Mouse (Mus musculus) splenic B cell, adult 2 months (primary cell): Measurements from ENCODE around the gene Grid1.

Source experiments
- DNase-seq: peaks from one replicate; pipeline ENCODE4 v3.0.0-alpha.2; 2011; ENCODE audit warnings: low read depth, low spot score
- H3K27me3 ChIP-seq: 2 replicates; pipeline ENCODE4 v1.6.1; 2012; ENCODE audit warnings: mild to moderate bottlenecking, low read length, moderate library complexity, mixed read lengths; ENCODE audit not compliant: control insufficient read depth, poor library complexity, insufficient read depth, severe bottlenecking
- H3K36me3 ChIP-seq: 2 replicates; pipeline ENCODE4 v1.6.1; 2012; ENCODE audit warnings: mild to moderate bottlenecking, low read length, moderate library complexity, mixed read lengths; ENCODE audit not compliant: control insufficient read depth, poor library complexity, insufficient read depth, severe bottlenecking

Grid1 gene

DNA sequence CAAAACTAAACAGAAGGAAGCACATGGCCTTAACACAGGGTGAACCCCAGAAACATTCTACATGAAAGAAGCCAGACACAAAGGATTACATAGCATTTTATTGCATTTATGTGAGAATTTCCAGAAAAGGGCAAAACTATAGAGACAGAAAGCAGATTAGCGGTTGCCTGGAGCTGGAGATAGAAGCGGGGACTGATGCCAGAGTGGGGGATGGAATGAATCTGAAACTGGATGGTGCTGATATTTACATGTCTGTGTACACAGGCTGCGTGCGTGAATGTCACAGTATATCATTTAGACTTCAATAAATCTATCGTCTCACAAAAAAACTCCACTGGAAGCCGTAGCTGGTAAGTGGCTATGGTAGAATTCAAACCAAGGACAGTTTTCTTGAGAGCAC lies 96.4 kb downstream of the Grid1 start:
- no peak for DNase-seq
- H3K36me3 ChIP-seq = no peaks in the 10 kb centered on the region
- no peaks in the 10 kb centered on the region for H3K27me3 ChIP-seq

DNA sequence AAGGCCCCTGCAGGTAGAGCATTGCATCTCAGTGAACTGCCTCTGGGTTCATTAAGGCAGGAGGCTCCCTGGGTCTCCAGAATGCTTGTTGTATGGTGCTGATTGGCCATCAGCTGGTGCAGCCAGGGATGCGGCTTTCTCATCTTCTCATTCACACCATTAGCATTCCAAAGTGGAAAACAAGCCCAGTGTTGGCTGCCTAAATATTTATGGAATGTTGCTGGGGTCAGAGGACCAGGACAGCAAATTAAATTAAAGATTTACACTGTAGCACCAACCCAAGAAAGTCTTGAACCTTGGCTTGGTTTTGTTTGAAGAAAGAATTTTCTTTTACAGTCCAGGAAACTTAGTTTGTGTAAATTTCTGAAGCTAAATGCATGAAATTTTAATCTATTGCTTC lies 97.2 kb downstream of the Grid1 start:
- no peaks in the 10 kb centered on the region for H3K36me3 ChIP-seq
- DNase-seq = no peak
- no peaks in the 10 kb centered on the region for H3K27me3 ChIP-seq

DNA sequence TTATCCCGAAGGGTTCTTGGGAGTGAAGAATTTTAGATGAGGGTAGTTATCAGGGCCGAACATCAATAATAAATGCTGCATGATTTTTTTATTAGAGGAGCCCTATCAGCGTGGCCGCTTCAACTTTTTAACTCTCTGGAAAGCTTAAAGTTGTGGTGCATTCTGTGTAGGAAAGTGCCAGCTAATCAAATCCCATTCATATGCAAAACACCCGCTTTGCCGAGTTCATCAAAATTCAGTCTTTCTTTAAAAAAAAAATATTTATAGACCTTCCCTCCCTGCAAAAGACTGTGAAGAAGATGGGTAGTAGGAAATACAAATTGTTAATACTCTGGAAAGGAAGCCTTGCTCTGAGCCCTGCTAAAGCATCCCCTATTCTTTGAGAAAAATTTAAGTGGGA lies 99.3 kb downstream of the Grid1 start:
- Histone ChIP-seq H3K27me3 (no peaks in the 10 kb centered on the region), H3K36me3 (no peaks in the 10 kb centered on the region)
- DNase-seq = no peak

DNA sequence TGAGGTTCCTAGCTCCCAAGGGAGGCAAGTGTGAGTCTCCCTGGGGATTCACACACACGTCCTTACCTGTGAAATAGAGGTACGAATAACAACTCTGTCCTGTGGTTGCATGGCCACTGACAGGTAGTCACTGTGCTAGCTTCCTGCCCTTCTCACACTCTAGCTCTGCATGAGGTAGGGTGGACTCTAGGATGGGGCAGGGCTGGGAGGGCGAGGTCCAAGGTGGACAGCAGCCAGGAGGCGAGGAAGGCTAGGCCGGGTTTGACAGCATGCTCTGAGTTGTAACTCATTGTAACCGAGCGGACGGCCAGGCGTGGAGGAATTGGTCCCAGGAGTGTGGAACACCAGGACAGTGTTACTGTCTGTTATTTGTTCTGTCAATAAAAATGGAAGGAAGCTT lies 101.4 kb downstream of the Grid1 start:
- H3K27me3 ChIP-seq = no peaks in the 10 kb centered on the region
- no peak for DNase-seq
- no peaks in the 10 kb centered on the region for H3K36me3 ChIP-seq

DNA sequence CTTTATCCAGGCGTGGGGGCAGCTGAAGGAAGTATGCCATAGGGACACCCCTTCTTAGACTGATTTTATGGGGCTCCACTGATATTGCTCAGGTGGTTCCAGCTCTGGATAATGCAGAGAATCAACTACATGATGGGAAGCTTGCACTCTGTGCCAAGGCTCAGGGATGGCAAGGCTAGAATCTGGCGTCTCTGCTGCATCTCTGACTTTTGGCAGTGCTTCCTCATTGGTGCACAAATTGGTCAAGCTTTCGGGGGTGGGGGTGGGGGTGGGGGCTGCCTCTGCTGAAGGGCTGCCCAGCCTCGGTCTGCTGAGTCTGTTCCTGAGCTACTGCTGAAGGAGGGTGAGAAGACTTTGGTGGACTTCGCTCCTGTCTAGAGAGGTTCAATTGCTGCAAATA lies 105.1 kb downstream of the Grid1 start:
- no peaks in the 10 kb centered on the region for H3K27me3 ChIP-seq
- H3K36me3 ChIP-seq = no peaks in the 10 kb centered on the region
- DNase-seq = no peak

DNA sequence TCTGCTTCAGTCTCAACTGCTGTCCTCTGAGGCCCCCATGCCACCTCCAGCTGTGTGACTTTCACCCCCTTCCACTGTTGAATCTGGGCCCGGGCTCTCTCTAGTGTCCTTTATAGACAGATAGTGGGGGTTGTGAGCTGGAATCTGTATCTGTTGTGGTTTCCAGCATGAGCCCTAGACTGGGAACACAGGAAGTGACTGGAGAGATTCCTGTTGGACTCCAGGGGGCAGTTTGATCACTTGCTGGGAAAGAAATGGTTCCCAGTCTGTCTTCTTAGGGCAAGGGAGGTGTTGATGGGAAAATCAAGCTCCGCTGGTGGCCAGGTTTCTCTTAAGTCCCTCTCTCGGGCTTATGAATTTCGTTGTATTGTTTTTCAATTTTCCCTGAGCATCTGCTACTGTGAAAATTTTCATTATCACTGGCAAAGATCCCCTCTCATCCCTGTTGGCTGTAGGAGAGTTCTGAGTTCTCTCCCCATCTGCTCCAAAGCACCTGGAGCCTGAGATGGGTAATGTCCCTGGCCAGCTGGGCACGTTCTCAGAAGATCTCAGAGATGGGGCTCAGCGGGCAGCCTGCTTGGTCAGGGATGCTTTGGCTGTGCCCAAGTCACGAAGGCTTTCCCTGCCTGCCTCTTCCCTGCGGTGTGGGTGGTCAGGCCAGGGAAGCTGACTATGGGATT lies 110.3 kb downstream of the Grid1 start:
- Histone ChIP-seq H3K36me3 (no peaks in the 10 kb centered on the region), H3K27me3 (no peaks in the 10 kb centered on the region)
- no peak for DNase-seq

DNA sequence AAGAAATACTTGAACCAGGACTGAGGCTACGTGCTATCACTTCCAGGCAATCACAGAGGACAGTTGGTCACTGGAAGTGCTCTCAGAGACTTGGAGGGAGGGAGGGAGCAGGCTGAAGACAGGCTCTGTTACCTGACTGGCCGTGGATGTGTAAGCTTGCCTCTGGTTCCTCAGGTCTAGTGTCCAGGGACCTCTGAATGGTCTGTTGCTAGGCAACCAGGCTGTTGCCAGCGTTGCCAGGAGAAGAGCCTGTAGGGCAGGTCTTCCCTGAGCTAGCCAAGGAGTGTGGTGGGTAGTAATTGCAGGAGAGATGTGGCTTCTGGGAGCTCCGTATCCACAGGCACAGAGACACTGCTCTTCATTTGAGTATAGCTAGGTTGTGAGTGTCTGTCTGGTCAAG lies 113.3 kb downstream of the Grid1 start:
- Histone ChIP-seq H3K27me3 (no peaks in the 10 kb centered on the region), H3K36me3 (no peaks in the 10 kb centered on the region)
- no peak for DNase-seq

DNA sequence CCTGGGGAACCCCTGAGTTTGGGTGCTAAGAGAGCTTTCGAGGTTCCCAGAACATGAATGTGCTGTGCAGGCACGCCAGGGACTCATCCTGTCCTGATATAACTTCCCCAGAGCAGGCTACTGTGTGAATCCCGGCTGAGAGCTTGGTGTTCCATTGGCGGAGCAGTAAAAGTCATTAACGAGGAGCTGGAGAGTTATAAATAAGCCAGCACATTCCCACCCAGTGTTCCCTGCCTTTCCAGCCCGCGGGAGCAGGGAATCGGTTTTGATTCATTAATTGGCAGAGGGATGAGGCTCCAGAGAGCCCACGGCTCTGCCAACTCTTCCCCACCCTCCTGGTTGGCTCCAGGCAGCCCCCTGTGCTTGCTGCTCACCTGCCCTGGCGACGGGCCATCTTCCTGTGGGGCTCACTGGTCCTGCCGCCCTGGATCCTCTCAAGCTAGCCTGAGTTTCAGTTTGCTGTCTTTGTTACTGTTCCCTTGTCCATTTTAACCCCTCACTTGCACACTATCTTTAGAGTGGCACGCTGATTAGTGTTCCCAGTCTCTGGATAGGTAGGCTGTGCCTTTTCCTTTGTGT lies 116.4 kb downstream of the Grid1 start:
- no peak for DNase-seq
- Histone ChIP-seq H3K36me3 (no peaks in the 10 kb centered on the region), H3K27me3 (no peaks in the 10 kb centered on the region)

DNA sequence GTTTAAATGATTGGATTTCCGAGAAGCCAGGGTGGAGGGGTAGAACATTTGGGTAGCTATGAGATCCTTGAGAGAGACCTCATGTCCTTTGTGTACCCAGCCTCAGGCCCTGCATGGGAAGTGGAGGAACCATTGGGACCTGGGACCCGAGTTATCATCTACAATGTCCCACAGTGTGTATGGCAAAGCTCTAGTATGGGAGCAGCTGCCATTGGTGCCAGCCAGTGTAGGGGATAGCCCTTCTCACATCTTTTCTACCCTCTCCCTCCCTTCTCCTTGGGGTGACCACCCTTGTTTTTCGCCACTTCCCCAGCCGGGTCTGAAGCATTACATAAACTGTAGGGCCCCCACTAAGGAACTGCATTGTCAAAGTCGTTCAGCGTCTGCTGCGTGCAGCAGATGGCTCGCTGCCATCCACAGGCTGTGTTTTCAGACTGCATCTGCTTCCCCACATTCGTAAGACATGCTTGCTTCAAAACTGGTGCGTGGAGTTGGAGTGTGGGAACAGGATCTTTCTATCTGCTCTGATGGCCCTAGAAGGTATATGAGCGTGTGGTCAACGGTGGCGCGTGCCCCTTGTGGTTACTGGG lies 124.6 kb downstream of the Grid1 start:
- no peaks in the 10 kb centered on the region for H3K27me3 ChIP-seq
- no peaks in the 10 kb centered on the region for H3K36me3 ChIP-seq
- DNase-seq = no peak

DNA sequence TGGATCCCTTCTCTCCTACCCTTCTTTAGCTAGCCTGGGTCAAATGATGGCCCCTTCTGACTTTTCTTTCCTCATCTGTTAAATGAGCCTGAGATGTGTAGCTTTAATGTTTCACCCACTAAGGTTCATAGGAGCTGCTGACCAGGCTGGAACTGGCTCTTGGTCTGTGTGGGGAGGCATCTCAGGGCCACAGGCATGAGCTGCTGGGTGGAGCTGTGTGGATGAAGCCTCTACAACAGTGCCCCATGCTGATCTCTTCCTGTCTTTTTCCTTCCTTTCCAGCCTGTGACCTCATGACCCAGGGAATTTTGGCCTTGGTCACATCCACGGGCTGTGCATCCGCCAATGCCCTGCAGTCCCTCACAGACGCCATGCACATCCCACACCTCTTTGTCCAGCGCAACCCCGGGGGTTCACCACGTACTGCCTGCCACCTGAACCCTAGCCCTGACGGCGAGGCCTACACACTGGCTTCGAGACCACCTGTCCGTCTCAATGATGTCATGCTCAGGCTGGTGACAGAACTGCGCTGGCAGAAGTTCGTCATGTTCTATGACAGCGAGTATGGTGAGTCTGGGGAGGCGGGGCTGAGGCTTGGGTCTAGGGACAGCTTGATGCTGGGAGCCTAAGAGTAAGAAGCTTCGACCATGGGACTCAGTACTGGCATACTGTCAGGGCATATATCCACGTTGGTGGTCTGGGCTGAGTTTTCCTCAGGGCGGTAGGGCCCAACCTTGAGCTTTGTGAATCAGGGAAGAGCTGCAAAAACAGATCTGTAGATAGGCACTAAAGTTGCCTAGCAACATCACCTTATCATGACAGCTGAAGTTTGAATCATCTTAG lies 125.8 kb downstream of the Grid1 start:
- Histone ChIP-seq H3K27me3 (no peaks in the 10 kb centered on the region), H3K36me3 (no peaks in the 10 kb centered on the region)
- DNase-seq = no peak

DNA sequence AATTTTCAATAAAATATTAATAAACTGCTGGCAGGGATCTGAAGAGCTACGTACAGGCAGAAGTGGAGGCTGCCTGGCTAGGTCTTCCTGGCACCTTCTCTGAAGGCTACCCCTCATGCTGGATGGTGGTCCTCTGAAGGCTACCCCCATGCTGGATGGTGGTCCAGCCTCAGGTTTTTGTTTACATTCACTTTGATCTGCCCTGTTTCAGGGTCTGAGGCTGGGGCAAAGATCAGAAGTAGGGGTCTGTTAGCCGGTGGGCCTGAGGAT lies 126.3 kb downstream of the Grid1 start:
- DNase-seq = no peak
- no peaks in the 10 kb centered on the region for H3K27me3 ChIP-seq
- H3K36me3 ChIP-seq = no peaks in the 10 kb centered on the region

DNA sequence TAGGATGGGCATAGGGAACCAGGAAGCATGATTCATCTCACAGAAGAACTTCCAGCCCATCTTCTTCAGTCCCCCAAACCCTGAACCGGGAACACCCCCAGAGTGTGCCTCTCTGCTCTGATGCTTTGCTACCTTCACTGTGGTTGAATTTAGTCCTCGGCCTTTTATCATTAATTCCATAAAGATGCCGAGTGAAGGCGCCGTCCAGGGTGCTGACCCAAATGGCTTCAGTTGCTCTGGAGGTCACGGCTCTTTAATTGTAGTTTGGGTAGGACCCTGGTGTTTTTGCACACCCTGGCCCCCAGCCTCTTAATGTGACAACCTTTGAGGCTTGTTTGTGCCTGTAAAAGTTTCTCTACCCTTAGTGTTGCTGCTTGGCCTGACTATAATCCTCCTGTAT lies 128.3 kb downstream of the Grid1 start:
- no peak for DNase-seq
- Histone ChIP-seq H3K36me3 (no peaks in the 10 kb centered on the region), H3K27me3 (no peaks in the 10 kb centered on the region)

DNA sequence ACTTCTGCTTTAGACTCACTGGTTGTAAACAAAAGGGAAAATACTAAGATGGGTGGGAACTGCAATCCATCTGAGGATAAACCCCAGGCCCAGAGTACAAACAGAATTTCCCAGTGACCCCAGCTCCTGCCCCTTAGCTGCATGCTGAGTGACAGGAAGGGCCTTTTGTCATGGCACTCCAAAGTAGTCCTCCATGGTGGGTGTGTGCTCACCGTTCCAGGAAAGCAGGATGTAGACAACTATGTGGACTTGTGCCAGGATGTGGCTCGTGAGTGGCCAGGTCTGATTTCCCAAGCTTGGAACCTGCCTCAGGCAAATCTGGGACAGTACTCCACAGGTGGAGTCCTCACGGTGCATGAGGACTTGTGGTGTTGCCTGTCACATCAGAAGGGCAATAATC lies 132.4 kb downstream of the Grid1 start:
- Histone ChIP-seq H3K27me3 (no peaks in the 10 kb centered on the region), H3K36me3 (no peaks in the 10 kb centered on the region)
- DNase-seq = no peak

DNA sequence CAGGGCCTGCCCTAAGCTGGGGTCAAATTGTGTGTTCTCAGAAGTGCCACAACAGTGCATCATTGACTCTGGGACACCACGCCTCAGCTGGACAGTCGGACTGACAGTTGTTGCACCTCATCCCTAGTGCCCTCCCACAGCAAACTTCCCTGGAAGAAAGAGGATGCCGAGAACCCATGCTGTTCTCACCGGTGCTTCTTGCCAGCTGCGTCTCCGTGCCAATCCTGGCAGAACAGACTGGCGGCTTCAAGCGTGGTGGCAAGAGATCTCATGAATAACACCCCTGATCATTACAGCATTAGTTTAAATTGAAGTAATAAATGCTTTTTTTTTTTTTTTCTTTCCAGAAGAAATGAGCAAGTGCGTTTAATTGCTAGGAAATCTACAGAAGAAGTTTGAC lies 133.7 kb downstream of the Grid1 start:
- no peaks in the 10 kb centered on the region for H3K27me3 ChIP-seq
- H3K36me3 ChIP-seq = no peaks in the 10 kb centered on the region
- no peak for DNase-seq

DNA sequence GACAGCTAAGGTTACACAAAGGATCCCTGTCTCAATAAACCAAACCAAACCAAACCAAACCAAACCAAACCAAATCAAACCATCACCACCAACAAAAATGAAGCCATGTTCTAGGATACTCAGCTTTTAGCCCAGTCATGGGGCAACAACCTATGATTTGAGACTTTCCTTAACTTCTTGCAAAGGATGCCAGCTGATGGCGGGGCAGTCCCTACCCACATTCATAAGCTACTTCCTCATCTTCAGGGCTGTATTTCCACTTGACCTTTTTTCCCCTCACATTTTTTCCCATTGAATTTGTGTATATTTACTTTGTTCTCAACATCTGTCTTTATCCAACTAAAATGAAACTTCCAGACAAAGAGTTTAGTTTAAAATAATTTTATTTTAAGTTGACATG lies 135.8 kb downstream of the Grid1 start:
- H3K27me3 ChIP-seq = no peaks in the 10 kb centered on the region
- H3K36me3 ChIP-seq = no peaks in the 10 kb centered on the region
- DNase-seq = no peak
